Mouse (Mus musculus): ENCODE results near the gene Agrp.
"Not testable (repeated sequence)": the region's sequence is repeated elsewhere in the genome, so short reads cannot be mapped to it uniquely, and the experiment has no call there.

Gene Agrp

DNA sequence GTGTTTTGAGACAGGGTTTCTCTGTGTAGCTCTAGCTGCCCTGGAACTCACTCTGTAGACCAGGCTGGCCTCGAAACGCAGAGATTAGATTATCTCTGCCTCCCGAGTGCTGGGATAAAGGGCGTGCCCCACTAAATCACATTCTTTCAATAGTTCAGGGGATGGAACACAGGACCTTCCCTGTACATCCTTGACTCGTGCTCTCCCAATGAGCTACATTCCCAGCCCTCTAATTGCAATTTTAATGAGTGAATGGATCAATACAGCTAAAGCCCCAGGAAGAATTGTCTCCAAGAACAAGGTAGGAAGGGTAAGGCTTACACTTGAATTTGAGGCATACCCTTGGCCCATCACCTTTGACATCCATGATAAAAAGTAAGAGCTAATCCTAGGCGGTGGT, 38.4 kb downstream of the Agrp start:
- no peak for DNase-seq (ENCODE audit: low read depth)

DNA sequence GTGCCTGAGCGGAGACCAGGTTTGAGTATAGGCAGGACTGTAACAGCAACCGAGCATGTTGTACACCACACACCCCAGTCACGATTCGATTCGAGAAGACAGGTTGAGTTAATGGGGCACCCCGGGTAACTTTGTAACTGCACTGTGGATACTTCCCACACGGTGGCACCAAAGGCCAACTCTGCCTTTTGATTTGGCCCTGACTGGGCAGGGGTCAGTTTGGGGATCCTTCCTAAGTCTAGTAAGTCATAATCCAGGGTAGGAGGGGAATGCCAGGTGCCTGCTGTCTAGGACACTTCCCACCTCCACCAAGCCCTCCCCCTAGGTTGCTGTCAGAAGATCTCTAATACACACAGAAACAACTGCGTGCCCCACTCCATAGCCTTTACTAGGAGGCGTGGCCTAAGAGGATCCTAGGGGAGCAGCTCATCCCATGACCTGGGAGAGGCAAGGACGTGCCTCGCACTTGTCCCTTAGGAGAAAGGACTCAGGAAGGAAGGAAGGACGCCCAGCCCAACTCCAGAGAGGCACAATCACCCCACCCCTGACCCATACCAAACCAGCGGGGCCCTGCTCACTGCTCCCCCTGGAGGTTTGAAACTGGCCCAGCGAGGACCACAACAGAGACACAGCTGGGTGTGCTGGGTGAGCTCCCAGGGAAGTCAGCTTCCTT, 40.7 kb downstream of the Agrp start:
- peak; percentile 62 for DNase-seq (ENCODE audit: low read depth)

DNA sequence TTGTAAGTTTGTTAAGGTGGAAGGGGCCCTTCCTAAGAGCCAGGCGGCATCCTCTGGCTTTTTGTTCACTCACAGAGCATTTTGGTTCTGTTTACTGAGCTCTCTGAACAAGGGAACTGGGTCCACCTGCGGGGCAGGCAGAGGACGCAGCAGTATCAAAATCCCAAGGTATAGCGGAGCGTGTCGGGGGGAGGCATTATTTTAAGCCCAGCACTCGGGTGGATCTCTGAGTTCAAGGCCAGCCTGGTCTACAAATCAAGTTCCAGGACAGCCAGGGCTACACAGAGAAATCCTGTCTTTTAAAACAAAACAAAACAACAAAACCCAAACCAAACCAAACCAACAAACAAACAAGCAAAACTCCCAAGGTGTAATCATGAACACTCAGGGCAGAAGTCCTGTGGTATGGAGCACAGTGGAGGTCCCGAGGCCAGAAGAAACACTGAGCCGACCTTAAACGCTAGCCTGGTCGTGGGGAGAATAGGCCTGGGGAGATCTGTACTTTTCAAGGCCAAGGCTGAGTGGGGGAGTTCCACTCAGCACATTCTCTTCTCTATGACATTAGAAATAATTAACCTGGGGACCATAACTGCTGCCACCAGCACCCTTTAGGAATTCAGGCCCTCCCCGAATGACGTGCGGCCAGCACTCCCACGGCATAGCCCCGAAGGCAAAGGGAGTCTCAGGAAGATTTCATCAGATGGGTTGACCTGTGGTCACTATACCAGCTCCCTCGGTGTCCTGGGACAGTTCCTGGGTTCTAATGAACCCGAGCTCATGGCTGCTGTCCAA, 42.5 kb downstream of the Agrp start:
- DNase-seq (ENCODE audit: low read depth) = no peak

DNA sequence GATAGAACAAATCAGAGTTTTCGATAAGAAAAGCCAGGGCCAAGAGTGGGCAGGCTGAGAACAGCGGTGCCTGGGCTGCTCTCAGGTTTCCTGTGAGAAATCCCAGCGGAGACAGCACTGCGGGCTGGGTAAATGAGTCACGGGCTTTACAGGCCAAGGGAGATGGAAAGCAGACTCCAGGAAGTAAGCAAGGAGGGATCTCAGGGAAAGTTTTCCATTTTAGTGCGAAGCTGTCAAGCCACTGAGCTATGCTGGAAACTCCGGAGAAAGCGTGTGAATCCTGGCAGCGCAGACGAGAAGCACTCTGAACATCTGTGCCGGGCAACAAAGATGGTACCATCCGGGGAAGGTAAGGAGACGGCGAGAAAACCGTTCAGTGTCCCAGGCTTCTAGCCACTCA, 43.3 kb downstream of the Agrp start:
- DNase-seq (ENCODE audit: low read depth) = no peak

DNA sequence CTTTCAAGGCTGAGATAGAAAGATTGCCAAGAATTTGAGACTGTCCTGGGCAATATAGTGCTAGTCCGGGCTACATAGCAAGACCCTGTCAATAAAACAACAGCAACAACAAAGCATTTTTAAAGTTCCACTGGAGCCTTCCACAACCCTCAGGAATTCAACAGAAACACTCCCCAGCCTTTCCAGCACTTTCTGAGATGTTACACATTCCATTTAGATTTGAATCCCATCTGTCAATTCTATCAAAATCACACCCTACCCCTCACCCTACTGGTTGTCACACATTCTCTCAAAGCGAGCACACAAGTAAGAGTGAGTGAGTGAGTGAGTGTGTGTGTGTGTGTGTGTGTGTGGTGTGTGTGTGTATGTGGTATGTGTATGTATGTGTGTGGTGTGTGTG, 44.8 kb downstream of the Agrp start:
- DNase-seq (ENCODE audit: low read depth) = no peak

DNA sequence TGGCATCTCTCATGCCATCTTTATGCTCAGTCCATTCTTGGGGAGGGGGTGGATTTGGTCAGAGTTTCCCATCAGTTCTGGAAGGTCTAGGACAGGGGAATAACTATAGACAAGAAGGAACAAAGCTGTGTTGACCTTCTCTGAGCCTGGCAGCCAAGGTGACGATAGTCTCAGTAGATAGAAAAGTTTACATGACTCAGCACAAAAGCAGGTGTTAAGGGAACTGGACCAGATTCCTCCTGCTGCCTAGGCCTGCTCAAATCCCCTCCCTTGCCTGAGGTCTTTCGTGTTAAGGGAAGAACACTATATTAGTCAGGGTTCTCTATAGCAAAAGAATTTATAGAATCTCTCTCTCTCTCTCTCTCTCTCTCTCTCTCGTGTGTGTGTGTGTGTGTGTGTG, 57.5 kb downstream of the Agrp start:
- no peak for DNase-seq (ENCODE audit: low read depth)

DNA sequence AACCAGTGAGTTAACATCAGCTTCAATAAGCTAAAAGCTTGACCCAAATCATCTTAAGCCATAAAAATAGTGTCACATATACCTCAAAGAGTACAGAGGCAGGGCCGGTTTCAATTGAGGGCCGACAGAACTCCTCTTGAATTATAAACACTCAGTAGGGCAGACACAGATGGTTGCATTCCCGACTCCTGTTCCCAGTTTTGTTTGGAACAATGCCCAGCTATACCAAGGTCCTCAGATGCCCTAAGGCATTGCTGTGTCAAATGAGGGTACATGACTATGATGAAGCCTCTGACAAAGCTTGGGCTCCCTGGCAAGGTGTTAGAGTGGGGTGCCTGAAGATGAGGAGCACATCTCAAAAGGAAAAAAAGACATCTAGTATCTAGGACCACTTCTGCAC, 61.7 kb downstream of the Agrp start:
- no peak for DNase-seq (ENCODE audit: low read depth)

DNA sequence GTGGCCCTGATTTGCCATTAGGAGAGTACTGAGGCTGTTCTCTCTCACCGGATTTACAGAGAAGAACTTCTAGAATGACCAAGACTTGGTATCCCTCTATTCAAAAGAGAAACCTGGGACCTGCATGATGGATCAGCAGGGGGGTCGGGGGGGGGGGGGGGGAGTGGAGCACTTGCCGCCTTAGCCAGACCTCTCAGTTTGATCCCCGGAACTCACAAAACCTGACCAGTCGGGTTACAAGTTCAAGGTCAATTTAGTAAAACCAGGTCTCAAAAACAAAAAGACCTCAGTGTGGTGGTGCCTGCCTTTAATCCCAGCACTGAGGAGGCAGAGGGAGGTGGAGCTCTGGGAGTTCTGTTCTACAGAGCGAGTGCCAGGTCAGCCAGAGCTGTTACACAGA, 62.5 kb downstream of the Agrp start:
- DNase-seq (ENCODE audit: low read depth) = no peak

DNA sequence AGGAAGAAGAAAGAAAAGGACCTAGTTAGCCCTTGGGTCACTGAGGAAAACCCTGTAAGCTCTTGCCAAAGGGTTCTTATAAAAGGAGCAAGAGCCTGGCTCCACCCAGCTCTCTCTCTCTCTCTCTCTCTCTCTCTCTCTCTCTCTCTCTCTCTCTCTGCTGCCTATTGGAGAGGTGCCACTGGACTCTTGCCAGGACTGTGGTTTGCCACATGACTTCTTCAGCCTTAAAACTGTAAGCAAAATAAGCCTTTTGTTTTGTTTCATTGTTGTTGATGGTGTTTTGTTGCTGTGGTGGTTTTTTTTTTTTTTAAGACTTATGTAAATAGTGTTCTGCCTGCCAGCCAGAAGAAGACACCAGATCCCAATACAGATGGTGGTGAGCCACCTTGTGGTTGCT, 63.8 kb downstream of the Agrp start:
- DNase-seq (ENCODE audit: low read depth) = no peak

DNA sequence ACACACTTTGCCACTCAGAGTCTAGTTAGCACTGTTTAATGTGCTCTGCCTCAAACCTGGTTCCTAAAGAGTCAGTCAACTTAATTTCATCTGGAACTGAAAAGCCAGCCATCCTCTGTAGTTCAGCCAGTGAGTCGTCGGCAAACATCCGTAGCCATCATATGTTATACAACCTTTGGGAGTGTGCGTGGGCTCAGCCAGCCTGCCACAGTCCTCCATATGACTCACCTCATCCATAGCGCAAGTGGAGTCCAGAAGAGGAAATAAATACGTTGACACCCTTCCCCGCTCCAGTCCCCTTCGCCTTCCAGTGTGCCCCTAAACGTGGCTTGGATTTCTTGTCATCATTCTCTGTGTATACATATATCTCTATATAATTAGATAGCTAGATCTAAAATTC, 65.4 kb downstream of the Agrp start:
- no peak for DNase-seq (ENCODE audit: low read depth)

DNA sequence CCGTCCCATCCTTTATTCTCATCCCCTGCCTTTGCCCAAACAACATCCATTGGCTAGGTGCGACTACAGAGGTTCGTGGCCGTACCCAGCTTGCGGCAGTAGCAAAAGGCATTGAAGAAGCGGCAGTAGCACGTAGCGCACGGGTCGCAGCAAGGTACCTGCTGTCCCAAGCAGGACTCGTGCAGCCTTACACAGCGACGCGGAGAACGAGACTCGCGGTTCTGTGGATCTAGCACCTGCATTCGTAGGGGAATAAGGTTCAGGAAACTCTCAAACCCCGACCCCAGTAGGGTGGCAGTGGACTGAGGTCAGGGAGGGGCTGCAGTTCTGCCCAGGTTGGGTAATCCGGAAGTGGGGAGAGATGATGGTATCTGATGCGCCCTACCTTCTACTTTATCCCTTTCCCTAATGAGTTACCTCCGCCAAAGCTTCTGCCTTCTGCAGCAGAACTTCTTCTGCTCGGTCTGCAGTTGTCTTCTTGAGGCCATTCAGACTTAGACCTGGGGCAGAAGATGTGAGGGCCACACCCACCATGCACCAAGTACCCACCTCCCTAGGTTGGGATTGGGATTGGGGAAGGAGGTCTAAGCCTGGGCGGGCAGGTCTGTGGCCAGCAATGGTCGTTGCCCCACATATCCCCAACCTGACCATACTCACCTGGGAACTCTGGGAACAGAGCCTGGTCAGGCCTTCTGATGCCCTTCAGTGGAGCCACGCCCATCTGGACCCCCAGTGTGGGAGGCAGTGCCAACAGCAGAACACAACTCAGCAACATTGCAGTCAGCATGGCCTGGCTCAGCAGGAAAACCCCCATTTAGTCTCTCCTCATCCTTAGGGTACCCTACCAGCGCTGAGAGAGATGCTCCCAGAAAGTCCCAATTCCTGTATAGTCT, 70.2 kb downstream of the Agrp start:
- no peak for DNase-seq (ENCODE audit: low read depth)

DNA sequence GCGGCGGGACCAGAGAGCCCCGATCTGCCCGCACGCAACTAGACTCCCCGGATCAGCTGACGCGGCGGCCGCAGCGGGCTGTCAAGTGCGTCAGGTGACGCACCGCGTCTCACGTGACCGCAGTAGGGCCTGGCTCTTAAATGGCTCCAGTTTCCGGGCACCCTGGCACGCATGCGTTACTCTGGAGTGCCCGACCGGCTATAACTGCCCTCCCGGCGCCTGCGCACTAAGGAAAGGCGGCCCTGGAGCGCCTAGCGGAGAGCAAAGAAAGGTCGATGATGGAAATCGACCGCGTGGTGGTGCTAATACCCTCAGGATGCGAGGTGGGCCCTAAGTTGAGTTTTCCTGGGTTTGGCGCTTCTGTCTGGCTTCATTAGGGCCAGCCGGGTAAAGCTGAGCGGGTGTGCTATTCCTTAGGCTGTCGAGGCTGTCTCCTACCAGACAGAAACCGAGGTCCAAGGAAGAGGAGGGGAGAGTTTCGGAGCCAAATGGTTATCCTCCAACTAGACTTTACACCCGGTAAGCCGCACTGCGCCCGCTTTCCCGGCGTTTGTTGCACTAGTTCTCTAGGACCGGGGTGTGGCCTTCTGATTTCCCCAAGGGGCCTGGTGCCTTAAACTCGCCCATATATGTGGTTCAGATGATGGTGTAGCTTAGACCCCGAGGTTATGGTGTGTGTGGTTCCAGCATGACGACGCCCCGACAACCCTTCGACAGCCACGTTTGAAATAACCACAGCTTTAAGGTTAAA, 71.1 kb downstream of the Agrp start, which contains the start of gene Atp6v0d1:
Atp6v0d1 (minus strand) TSS at position 96 of the 751 bp plus-strand sequence.
- peak; percentile 100 for DNase-seq (ENCODE audit: low read depth)

DNA sequence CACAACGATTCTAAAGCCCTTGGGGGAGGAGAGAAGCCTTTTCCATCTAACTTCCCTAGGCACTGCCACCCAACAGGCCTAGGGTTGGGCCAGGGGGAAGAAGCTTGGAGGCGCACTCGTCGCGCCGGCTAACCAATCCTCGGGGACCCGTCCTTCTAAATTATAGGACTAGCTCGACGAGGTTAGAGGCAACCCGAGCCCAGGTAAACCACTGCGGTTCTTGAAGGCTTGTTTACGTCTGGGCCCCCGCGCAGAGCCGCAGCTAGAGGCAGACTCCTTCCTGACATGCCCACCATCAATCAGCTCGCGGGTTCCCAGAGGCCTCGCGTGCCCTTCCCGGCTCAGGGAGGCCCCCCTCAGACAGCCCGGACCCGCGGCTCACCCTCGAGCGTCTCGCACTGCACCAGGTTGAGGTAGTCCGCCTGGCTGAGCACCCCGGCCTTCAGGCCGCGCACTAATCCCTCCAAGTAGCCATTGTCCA, 71.8 kb downstream of the Agrp start:
- no peak for DNase-seq (ENCODE audit: low read depth)

DNA sequence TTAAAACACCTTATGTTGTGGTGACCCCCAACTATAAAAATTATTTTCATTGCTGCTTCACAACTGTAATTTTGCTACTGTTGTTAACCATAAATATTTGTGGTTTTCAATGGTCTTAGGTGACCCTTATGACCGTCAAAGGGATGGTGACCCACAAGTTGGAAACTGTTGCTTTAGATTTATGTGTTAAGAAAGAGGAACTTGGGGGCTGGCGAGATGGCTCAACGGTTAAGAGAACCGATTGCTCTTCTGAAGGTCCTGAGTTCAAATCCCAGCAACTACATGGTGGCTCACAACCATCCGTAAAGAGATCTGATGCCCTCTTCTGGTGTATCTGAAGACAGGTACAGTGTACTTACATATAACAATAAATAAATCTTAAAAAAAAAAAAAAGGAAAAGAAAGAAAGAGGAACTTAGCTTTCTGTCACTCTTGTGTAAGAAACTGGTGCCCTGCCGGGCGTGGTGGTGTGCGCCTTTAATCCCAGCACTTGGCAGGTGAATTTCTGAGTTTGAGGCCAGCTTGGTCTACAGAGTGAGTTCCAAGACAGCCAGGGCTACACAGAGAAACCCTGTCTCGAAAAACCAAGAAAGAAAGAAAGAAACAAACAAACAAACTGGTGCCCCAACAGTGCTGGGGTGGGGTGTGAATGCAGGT, 72.5 kb downstream of the Agrp start:
- not testable (repeated sequence) for DNase-seq (ENCODE audit: low read depth)

DNA sequence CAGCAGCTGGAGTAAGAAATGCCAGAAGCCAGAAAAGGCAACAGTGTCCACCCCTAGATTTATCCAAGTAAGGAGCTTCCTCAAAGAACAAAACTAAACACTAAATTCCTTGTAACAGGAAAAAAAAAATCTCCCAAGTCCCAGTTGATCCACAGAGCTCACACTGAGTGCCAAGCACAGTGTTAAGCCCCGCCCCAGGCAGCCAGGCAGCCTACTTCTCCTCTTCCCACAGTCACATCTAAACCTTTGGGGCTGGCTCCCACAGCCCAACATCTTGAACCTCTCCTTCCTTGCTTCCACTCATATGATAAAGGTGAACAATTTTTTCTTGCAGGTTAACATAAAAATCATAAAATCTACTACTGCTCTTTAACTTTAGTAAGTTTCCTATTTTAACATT, 73.3 kb downstream of the Agrp start:
- DNase-seq (ENCODE audit: low read depth) = no peak

DNA sequence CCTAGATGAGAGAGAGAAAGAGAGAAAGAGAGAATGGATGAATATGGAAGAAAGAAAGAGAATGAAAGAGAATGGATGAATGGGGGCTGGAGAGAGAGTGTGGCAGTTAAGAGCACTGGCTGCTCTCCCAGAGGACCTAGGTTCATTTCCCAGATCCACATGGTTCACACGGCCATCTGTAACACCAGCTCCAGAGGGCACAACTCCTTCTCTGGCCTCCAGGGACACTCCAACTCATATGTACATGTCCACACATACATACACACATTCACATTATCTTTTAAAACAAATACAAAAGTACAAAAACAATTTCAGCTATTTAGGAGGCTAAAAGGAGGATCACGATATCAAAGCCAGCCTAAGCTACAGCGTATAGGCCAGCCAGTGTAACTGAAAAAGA, 74.3 kb downstream of the Agrp start:
- no peak for DNase-seq (ENCODE audit: low read depth)

DNA sequence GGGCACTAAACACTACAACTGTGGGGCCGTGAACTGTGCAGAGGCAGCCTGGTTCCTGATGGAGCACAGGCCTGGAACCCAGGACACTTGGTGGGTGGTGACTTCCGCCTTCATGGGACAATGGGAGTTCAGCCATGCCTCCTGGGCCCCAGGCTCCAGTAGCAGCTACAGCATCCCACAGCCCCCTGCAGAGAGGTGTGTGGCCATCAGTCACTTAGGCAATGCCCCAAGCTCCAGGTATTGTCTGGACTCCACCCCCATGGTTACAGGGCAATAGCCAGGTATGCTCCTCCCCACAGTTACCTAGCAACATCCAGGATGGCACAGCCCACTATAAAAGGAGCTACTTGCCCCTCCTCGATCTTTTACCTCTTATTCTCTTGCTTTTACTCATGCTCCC, 82.0 kb downstream of the Agrp start:
- no peak for DNase-seq (ENCODE audit: low read depth)

DNA sequence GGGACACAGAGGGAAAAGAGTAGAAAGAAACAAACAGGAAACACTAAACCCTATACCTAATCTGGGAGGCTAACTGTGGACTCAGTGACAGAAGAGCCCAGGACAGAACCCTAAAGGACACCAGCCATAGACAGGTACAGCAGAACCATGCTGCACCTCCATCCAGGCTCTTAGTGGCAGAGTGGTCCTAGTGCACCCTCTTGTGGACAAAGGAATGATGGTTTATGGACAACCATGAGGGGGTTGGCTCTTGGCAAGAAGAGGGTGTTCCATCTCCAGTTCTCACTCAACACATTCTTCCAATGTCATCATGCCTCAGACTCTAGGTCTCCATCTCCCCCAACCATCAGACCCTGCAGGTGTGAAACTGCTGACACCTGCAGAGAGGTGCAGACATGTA, 83.1 kb downstream of the Agrp start:
- DNase-seq (ENCODE audit: low read depth) = peak; percentile 61

DNA sequence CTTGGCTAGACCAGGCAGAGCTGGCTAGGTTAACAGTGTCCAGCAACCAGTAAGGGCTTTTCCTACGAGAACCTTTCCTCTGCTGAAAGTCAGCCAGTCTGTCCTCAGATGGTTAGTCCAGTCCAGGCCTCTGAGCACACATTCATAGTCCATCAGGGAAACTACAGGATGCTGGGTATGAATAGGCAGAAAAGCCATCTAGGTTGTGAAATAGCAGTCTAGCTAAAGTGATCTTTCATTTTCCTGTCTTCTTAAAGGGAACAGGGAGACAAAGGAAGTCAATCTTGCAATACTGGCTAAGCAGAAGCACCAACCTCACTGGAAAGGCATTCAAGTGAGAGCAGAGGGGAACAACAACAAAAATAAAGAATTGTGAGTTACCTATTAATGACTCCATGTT, 84.4 kb downstream of the Agrp start:
- no peak for DNase-seq (ENCODE audit: low read depth)

DNA sequence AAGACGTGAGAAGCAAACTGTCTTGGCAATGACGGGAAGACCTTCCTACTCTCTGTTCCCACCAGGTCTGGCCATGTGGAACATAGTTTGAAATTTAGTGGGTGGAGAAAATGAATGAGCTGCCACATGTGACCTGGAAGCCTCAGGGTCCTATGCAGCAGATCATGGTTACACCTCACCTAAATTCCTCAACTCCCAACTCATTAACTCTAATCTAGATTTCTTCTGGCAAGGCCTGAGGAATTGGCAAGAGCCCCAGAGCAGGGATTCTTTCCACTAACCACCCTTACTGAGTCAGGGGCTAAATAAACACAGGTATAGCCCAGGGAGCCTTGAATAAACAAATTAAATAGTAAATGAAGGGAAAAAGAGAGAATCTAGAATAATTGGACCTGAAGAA, 85.2 kb downstream of the Agrp start:
- DNase-seq (ENCODE audit: low read depth) = no peak

DNA sequence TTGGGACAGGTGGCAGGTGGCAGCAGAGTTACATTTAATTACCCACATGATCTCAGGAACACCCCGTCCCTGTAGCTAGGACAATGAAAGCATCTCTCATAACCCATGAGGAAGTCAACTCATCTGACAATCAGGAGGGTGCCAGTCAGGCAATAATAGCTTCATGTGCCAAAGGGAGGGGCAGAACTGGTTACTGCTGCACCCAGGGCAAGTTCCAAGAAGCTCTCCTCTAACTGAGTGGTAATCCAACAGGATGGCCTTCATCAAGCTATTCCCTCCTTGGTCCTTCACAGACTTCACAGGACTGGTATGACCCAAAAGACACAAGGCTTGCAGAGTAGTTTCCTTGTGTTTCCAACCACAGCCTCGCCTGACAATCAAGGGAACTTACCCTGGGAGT, 87.1 kb downstream of the Agrp start:
- no peak for DNase-seq (ENCODE audit: low read depth)
